Mouse (Mus musculus) midbrain, embryonic 10.5 days (tissue): ENCODE measurements around the gene Top1. TPM values are rescaled to one million over a fixed set of nuclear protein-coding genes. Genes with fewer than 3 reads are reported as not detected.

ENCODE experiments used
- DNase-seq: peaks from one replicate; pipeline ENCODE4 v3.0.0-alpha.2; 2017; ENCODE audit warnings: low spot score
- H3K27ac ChIP-seq: fragments of 300-500 bp; sonication (generic); replicated peaks from 2 replicates; pipeline ENCODE4 v1.5.1; 2016; ENCODE audit warnings: mild to moderate bottlenecking
- H3K27me3 ChIP-seq: fragments of 300-500 bp; sonication (generic); 2 replicates; pipeline ENCODE4 v1.6.1; 2016; ENCODE audit warnings: low read depth, mild to moderate bottlenecking; ENCODE audit not compliant: poor library complexity, severe bottlenecking
- H3K36me3 ChIP-seq: fragments of 300-500 bp; sonication (generic); 2 replicates; pipeline ENCODE4 v1.6.1; 2016; ENCODE audit warnings: mild to moderate bottlenecking, moderate library complexity
- H3K4me1 ChIP-seq: fragments of 300-500 bp; sonication (generic); 2 replicates; pipeline ENCODE4 v1.6.1; 2016
- H3K4me3 ChIP-seq: fragments of 300-500 bp; sonication (generic); 2 replicates; pipeline ENCODE4 v1.5.1; 2016; ENCODE audit warnings: mild to moderate bottlenecking, moderate library complexity
- H3K9me3 ChIP-seq: fragments of 300-500 bp; sonication (generic); replicated peaks from 2 replicates; pipeline ENCODE4 v1.6.1; 2016; ENCODE audit warnings: mild to moderate bottlenecking
- WGBS: fragments of 180-500 bp; shearing (Covaris S2); methylation state at CpG from one replicate; pipeline ENCODE4 v1.1.7; 2016; 5-methylcytosine and 5-hydroxymethylcytosine counted together
- polyA plus RNA-seq: library from polyadenylated mRNA; unstranded; fragments of >200 nt; fragmentation: Nextera tagmentation; extraction: Ambion mirVana; gene quantifications from 2 replicates; pipeline ENCODE4 v1.2.1, GENCODE M21; 2016

The Top1 gene
- polyA plus RNA-seq, 1 experiment from 2014 or later, result 107 TPM

- Histone ChIP-seq H3K27ac (no peak overlapping the region; the same call in 1 of the 2 replicates), H3K4me1 (peaks cover 49% of the 10 kb centered on the region), H3K4me3 (no peak overlapping the region), H3K9me3 (no peaks in the 10 kb centered on the region), H3K36me3 (peaks cover 84% of the 10 kb centered on the region), H3K27me3 (no peaks in the 10 kb centered on the region)
- DNase-seq, result no peak
- 89% methylated on average over 1 of the region's 1 CpGs for WGBS
Measured at GRCm38 (mm10) chr2:160742161-160742609, 96.5 kb downstream of the Top1 start.

GRCm38 (mm10) chr2:160744040-160744822, 98.5 kb downstream of the Top1 start:
- H3K9me3 ChIP-seq, result no peaks in the 10 kb centered on the region
- peaks cover 84% of the 10 kb centered on the region for H3K36me3 ChIP-seq
- DNase-seq, result peak; percentile 26
- 94% methylated on average over 7 of the region's 7 CpGs for WGBS
- H3K27me3 ChIP-seq, result no peaks in the 10 kb centered on the region
- H3K27ac ChIP-seq, result no peak overlapping the region
- no peak overlapping the region for H3K4me3 ChIP-seq
- H3K4me1 ChIP-seq, result peaks cover 36% of the 10 kb centered on the region

- H3K36me3 ChIP-seq, result peaks cover 85% of the 10 kb centered on the region
- 90% methylated on average over 5 of the region's 5 CpGs for WGBS
Measured at GRCm38 (mm10) chr2:160744823-160745210, 99.1 kb downstream of the Top1 start.

GRCm38 (mm10) chr2:160745497-160745896, 99.8 kb downstream of the Top1 start:
- Histone ChIP-seq H3K27me3 (no peaks in the 10 kb centered on the region), H3K4me1 (peaks cover 25% of the 10 kb centered on the region), H3K9me3 (no peaks in the 10 kb centered on the region), H3K36me3 (peaks cover 86% of the 10 kb centered on the region), H3K4me3 (no peak overlapping the region), H3K27ac (no peak overlapping the region)
- 85% methylated on average over 1 of the region's 1 CpGs for WGBS
- DNase-seq, result no peak

More at GRCm38 (mm10) chr2:160744823-160745210, 99.1 kb downstream of the Top1 start:
- Histone ChIP-seq H3K4me1 (peaks cover 30% of the 10 kb centered on the region), H3K4me3 (no peak overlapping the region), H3K27me3 (no peaks in the 10 kb centered on the region), H3K9me3 (no peaks in the 10 kb centered on the region), H3K27ac (no peak overlapping the region)
- no peak for DNase-seq

- Histone ChIP-seq H3K27ac (no peak overlapping the region), H3K36me3 (peaks cover 87% of the 10 kb centered on the region), H3K9me3 (no peaks in the 10 kb centered on the region), H3K27me3 (no peaks in the 10 kb centered on the region), H3K4me1 (peaks cover 13% of the 10 kb centered on the region), H3K4me3 (no peak overlapping the region)
- WGBS, result 92% methylated on average over 5 of the region's 5 CpGs
- DNase-seq, result no peak
Measured at GRCm38 (mm10) chr2:160746637-160747036, 100.9 kb downstream of the Top1 start.

GRCm38 (mm10) chr2:160747075-160747474, 101.4 kb downstream of the Top1 start:
- Histone ChIP-seq H3K27ac (no peak overlapping the region), H3K36me3 (peaks cover 87% of the 10 kb centered on the region), H3K27me3 (no peaks in the 10 kb centered on the region), H3K4me3 (no peak overlapping the region), H3K9me3 (no peaks in the 10 kb centered on the region), H3K4me1 (peaks cover 11% of the 10 kb centered on the region)
- 94% methylated on average over 10 of the region's 10 CpGs for WGBS
- no peak for DNase-seq

- H3K27me3 ChIP-seq, result no peaks in the 10 kb centered on the region
- H3K36me3 ChIP-seq, result peaks cover 100% of the 10 kb centered on the region
- H3K27ac ChIP-seq, result no peak overlapping the region
- WGBS, result 92% methylated on average over 6 of the region's 6 CpGs
- H3K9me3 ChIP-seq, result no peaks in the 10 kb centered on the region
- no peaks in the 10 kb centered on the region for H3K4me1 ChIP-seq
- DNase-seq, result no peak
- H3K4me3 ChIP-seq, result no peak overlapping the region
Measured at GRCm38 (mm10) chr2:160756583-160757203, 111.0 kb downstream of the Top1 start.

GRCm38 (mm10) chr2:160760433-160761184, 114.9 kb downstream of the Top1 start:
- Histone ChIP-seq H3K4me1 (peaks cover 9% of the 10 kb centered on the region), H3K9me3 (no peaks in the 10 kb centered on the region), H3K36me3 (peaks cover 99% of the 10 kb centered on the region), H3K27ac (no peak overlapping the region), H3K27me3 (no peaks in the 10 kb centered on the region), H3K4me3 (no peak overlapping the region)
- DNase-seq, result no peak
- 92% methylated on average over 9 of the region's 9 CpGs for WGBS

GRCm38 (mm10) chr2:160763816-160764215, 118.1 kb downstream of the Top1 start:
- Histone ChIP-seq H3K4me3 (no peak overlapping the region), H3K27me3 (no peaks in the 10 kb centered on the region), H3K9me3 (no peaks in the 10 kb centered on the region), H3K27ac (no peak overlapping the region), H3K36me3 (peaks cover 93% of the 10 kb centered on the region), H3K4me1 (peaks cover 9% of the 10 kb centered on the region)
- DNase-seq, result no peak
- 93% methylated on average over 3 of the region's 3 CpGs for WGBS

GRCm38 (mm10) chr2:160764386-160764785, 118.7 kb downstream of the Top1 start:
- Histone ChIP-seq H3K4me1 (peaks cover 9% of the 10 kb centered on the region), H3K36me3 (peaks cover 93% of the 10 kb centered on the region), H3K9me3 (no peaks in the 10 kb centered on the region), H3K27ac (no peak overlapping the region), H3K4me3 (no peak overlapping the region), H3K27me3 (no peaks in the 10 kb centered on the region)
- no peak for DNase-seq
- WGBS, result 83% methylated on average over 2 of the region's 2 CpGs

GRCm38 (mm10) chr2:160765096-160765495, 119.4 kb downstream of the Top1 start:
- no peak for DNase-seq
- peaks cover 90% of the 10 kb centered on the region for H3K36me3 ChIP-seq
- H3K27ac ChIP-seq, result no peak overlapping the region

GRCm38 (mm10) chr2:160766371-160766771, 120.7 kb downstream of the Top1 start:
- 81% methylated on average over 5 of the region's 5 CpGs for WGBS
- no peak for DNase-seq
- Histone ChIP-seq H3K4me3 (no peak overlapping the region), H3K9me3 (no peaks in the 10 kb centered on the region), H3K4me1 (peaks cover 9% of the 10 kb centered on the region), H3K27ac (no peak overlapping the region), H3K27me3 (no peaks in the 10 kb centered on the region), H3K36me3 (peaks cover 78% of the 10 kb centered on the region)

More at GRCm38 (mm10) chr2:160765096-160765495, 119.4 kb downstream of the Top1 start:
- no peak overlapping the region for H3K4me3 ChIP-seq
- H3K4me1 ChIP-seq, result peaks cover 9% of the 10 kb centered on the region
- H3K9me3 ChIP-seq, result no peaks in the 10 kb centered on the region
- WGBS, result 84% methylated on average over 3 of the region's 3 CpGs
- H3K27me3 ChIP-seq, result no peaks in the 10 kb centered on the region
